Mouse (Mus musculus) monocyte, adult 5-6 weeks (primary cell): ENCODE results near the gene Gsg1l. TPM values are rescaled to one million over a fixed set of nuclear protein-coding genes. Genes with fewer than 3 reads are reported as not detected.

ENCODE experiments used
- ATAC-seq: fragments of 153-309, 156-312 bp; replicated peaks from 2 replicates; pipeline ENCODE4 v1.8.0; 2017; ENCODE audit warnings: mild to moderate bottlenecking; ENCODE audit not compliant: low TSS enrichment, insufficient number of reproducible peaks, severe bottlenecking, poor library complexity, low FRiP score
- total RNA-seq: library from RNA; stranded (forward); fragments of 200-1000, 200-491, 200-594 nt; gene quantifications from 3 replicates; pipeline ENCODE4 v1.2.3, GENCODE M21; 2017

Gene Gsg1l
- total RNA-seq, 1 experiment from 2014 or later: not detected

GRCm38 (mm10) chr7:126083980-126084348 lies 1.8 kb upstream of the Gsg1l start:
- ATAC-seq: no peak

DNA sequence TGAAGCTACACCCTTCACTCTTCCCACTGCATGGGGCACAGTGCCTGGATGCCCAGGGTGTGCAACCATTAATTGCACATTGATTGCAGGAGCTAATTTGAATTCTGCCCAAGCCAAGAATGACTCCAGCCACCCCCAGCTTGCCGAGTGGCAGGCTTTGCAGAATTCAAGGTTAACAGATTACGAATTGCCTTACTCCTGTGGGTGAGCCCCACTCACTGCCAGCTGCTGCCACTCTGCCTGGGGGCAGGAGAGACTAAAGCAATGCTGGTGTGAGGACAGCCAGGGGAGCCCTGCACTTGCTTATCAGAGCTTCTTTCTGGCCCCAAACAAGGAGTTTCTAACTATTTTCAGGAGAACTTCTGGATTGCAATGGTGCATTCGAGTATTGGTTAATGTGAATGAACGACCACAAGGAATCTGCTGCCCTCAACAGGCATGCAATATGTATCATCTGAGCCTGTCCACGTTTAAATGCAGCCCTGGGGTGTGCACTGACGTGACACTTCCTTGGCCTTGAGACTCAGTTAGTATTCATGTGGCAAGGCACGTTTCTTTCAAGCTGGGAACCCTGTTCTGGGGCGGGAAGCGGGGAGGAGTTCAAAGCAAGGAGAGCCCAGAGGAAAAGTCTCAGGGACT lies 1.2 kb upstream of the Gsg1l start:
- ATAC-seq: no peak

DNA sequence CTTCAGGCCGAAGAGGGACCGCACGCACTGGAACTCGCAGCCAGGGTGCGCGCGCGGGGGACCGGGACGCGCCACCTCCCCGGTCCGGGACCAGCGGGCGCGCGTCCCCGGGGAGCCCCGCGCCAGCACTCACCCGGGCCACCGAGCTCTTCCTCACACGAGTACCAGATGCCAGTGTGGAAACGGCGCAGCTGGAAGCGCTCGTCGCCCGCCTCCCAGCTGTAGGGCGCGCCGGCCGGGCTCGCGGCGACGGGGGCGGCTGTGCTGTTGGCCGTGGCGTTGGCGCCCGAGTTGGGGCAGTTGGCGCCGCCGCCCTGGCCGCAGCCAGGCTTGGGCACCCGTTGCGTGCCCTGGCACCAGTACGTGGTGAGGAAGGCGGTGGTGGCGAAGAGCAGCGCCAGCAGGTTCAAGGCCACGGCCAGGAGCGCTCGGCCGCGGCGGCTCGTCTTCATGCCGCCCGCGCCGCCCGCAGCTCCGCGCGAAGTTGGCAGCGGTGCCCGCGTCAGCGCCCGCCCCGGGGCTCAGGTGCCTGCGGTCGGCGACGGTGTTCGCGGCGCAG lies 405 bp downstream of the Gsg1l start:
- ATAC-seq: no peak

DNA sequence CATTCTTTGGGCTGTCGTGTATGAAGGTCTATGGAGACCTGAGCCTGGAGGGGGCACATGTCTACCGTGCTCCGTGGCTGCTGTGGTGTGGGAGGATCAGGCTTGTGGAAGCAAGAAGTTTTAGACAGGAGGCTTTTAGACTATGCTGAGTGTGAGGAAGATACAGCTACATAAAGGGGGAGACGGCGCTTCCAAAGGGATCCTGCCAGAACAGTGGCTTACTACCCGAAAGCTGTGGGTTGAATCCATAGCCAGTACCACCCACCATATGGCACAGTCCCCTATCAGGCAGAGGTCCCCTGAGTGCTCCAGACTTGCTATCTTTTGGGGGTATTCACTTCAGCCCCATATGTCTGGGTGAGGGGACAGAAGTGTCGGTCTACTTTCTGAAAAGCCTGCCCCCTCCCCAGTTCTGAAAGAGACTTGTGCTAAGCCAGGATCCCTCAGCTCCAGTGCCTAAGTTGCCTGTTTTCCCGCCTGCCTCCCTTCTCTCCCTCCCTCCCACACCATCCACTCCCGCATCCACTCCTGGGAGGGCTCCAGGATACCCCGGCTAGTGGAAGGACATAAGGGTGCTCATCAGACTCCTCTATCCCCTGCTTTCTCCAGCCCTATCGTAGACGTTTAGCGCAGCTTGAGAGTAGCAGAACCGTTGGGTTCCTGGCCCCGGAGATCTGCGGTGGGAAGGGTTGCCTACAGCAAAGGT lies 1.1 kb downstream of the Gsg1l start:
- no peak for ATAC-seq

- no peak for ATAC-seq
Measured at GRCm38 (mm10) chr7:126076935-126077334, 5.3 kb downstream of the Gsg1l start.

DNA sequence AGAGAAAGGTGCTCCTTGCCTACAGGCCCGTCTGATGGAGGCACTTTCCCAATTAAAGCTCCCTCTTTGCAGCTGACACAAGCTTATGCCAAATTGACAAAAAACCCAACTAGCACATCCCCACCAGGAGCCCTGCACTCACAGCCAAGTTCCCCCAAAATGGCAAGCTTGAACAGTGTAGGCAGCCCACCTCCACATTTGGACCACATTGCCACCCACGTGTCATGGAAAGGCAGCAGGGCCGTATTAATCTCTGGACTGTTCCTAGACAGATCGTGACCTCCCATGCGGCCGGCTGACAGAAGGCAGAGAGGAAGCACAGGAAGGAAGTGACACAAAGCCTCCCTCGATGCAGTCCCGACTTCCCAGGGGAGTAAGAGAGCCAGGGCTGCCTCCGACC lies 7.2 kb downstream of the Gsg1l start:
- ATAC-seq: no peak

GRCm38 (mm10) chr7:126070321-126070720 lies 11.9 kb downstream of the Gsg1l start:
- ATAC-seq: no peak

DNA sequence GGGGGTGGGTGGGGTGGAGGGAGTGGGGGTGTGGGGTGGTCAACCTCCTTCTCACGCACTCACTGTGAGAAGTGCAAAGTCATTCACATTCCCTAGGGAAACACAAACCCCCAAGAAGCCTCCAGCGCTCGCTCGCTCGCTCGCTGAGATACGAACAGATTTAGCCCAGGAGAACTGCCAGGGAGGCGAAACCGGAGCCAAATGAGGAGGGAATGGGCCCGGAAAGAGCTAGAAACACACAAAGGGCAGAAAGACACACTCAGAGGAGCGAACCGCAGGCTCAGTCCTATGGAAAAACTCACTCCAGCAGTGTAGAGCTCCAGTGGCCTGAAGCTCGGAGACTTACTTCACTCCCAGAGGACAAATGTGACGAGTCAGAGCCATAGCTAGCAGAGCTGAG lies 15.4 kb downstream of the Gsg1l start:
- no peak for ATAC-seq

GRCm38 (mm10) chr7:126065243-126065876 lies 16.9 kb downstream of the Gsg1l start:
- no peak for ATAC-seq

- ATAC-seq: no peak
Measured at GRCm38 (mm10) chr7:126062228-126062627, 20.0 kb downstream of the Gsg1l start.

- ATAC-seq: no peak
Measured at GRCm38 (mm10) chr7:126058918-126059317, 23.3 kb downstream of the Gsg1l start.

GRCm38 (mm10) chr7:126057332-126057914 lies 24.8 kb downstream of the Gsg1l start:
- ATAC-seq: no peak

DNA sequence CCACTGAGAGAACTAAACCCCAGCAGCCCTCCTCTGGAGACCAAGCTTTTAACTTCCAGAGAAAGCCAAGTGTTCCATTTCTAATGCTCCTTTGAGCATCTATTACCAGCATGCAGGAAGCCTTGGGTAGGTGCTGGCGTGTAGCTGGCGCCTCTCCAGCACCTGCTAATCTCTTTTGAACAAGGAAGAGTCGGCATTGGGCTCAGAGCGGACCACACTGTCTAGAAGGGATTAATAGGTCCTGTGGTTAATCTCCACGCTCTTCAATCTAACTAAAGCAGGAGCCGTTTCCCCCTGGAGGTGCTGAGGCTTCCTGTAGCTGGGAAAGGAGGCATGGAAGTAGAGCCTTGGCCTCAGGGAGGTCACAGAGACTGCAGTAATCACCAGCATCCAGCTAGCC lies 27.6 kb downstream of the Gsg1l start:
- no peak for ATAC-seq

GRCm38 (mm10) chr7:126053618-126054017 lies 28.6 kb downstream of the Gsg1l start:
- ATAC-seq: no peak

GRCm38 (mm10) chr7:126051910-126052309 lies 30.3 kb downstream of the Gsg1l start:
- no peak for ATAC-seq

GRCm38 (mm10) chr7:126045077-126045476 lies 37.1 kb downstream of the Gsg1l start:
- no peak for ATAC-seq

DNA sequence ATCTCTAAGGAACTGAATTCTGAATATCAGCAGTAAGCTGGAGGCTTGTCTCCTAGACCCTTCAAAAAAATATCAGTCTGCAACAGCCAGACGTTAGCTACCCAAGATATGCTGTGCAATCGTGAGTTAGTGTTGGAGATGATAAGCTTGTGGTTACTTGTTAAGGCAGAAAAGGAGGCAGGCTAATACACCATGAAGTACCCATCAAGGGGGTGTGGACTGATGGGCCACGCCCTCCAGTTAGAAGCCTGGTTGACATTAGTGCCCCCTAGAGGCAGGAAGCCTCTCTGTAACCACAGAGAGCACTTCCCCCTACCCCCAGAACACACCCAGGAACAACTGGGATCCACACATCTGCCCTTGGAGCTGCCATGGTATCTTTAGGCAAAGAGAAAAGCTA lies 39.9 kb downstream of the Gsg1l start:
- no peak for ATAC-seq

DNA sequence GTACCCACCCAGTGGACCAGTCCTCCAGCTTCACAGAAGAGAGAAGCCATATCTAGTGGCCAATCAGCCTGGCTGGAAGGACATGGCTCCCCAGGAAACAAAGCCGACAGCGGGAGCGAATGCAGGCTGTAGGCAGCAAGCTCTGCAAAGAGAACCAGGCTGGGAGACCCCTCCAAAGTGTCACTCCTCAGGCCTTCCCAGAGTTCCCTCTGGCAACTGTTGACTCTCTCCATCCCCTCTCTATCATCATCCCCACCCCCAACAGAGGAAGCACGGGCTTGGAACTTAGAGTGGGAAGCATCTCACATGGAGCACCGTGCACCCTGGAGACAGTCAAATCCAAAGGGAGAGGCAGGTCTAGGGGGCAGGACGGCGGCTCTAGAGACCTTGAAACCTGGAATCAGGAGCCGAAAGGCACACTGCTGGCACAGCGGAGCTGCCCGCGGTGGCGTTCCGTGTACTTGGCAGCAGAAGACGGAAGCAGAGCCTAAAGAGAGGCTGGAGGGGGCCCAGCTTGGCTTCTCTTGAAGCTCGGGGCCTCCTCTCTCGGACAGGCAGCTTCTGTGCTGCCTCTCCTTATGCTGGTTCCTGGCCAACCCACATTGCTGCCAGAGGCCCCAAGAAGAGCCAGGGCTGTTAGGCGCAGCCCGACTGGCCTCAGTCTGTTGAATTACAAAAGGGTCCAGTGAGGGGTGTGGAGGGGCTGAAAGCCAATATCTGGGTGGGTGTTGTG lies 41.3 kb downstream of the Gsg1l start:
- no peak for ATAC-seq

DNA sequence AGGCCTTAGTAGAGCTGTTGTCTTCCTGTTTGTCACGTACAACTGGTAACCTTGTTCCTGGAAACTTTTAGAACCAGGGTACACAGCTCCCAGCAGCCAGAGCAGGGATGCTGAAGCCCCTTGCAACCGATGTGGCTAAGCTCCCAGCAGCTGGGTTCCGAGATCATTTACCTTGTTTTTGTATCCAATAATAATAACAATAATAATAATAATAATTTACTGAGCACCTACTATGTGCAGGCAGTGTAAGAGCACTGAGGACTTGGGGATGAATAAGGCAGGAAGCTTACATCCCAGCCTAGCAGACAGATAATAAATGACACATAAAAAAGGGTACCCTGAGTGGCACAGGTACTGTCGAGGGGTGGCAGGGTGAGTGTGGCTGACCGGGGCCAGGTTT lies 42.4 kb downstream of the Gsg1l start:
- ATAC-seq: no peak
